Mouse (Mus musculus) stomach, postnatal 0 days (tissue): ENCODE results near the gene Pwp2.

Experiments
- CTCF ChIP-seq: IDR thresholded peaks from 2 replicates; pipeline ENCODE4 v1.5.1; 2016; ENCODE audit warnings: antibody characterized with exemption, low read depth, mild to moderate bottlenecking, moderate library complexity
- EP300 ChIP-seq: optimal IDR thresholded peaks from 2 replicates; pipeline ENCODE3; 2016; ENCODE audit warnings: antibody characterized with exemption

GRCm38 (mm10) chr10:78160369-78161095, 24.4 kb downstream of the Pwp2 start:
- TF ChIP-seq EP300 (no peak), CTCF (no peak)
